Mouse (Mus musculus) ZHBTc4 (cell line): ENCODE results near the gene Adgrg3.

Experiments
- DNase-seq: peaks from one replicate; pipeline ENCODE4 v3.0.0-alpha.2; 2011; ENCODE audit warnings: low read depth, low spot score

Gene Adgrg3

GRCm38 (mm10) chr8:95080381-95081341 is 63.2 kb downstream of the Adgrg3 start, which contains the start of gene Katnb1:
Katnb1 (plus strand) TSS chr8:95081186.
- peak; percentile 100 for DNase-seq

GRCm38 (mm10) chr8:95081650-95082049 is 64.2 kb downstream of the Adgrg3 start:
- DNase-seq, result peak; percentile 44

GRCm38 (mm10) chr8:95084261-95084660 is 66.8 kb downstream of the Adgrg3 start:
- DNase-seq, result no peak

GRCm38 (mm10) chr8:95084744-95085431 is 67.4 kb downstream of the Adgrg3 start:
- peak; percentile 72 for DNase-seq

GRCm38 (mm10) chr8:95085432-95086141 is 68.1 kb downstream of the Adgrg3 start:
- no peak for DNase-seq

- DNase-seq, result no peak
These were observed 76.1 kb downstream of the Adgrg3 start for GRCm38 (mm10) chr8:95093574-95093973.
